ENCODE assay signal across 8 mouse cellular contexts in the genomic region with DNA sequence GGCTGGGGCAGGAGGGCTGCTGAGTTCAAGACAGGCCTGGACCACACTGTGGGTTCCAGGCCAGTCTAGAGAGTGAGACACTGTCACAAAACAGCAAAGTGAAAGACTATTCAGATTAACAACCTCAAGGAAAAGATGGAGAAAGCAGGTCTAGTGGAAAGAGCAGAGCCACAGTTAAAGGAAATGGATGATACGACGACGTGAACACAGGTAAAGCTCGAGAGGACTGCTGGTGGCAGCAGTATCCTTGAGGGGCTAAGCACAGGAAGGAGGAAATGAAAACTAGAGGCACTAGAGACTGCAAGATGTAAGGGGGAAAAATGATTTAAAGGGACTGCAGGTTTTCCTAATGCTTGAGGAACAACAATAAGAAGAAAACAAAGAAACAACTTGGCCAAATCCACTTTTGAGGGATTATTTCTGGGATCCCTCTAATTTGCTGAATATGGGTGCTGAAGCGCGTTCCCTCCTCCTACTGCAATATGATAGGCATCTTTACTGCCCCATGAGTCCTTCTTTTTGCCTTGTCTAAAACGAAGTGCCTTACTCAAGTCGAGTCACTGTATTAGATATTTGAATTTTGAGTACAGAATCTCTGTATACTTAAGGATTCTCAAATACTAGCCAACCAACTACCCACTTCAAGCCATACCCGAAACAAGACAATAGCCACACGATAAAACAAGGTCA. TPM values are rescaled to one million over a fixed set of nuclear protein-coding genes. Genes with fewer than 3 reads are reported as not detected.
DNase-seq lines count a peak whose midpoint lies in the region; ATAC-seq and TF ChIP-seq lines count a peak whose summit lies in the region.

No protein-coding gene starts in this region.

- WGBS in lung, adult 2 months = 9% methylated on average over 10 of the region's 10 CpGs
- WGBS in hindbrain, postnatal 0 days = 13% methylated on average over 10 of the region's 10 CpGs
- 18% methylated on average over 10 of the region's 10 CpGs for WGBS in neural tube, embryonic 12.5 days

- H3K4me2 ChIP-seq in hindbrain, postnatal 0 days (ENCODE audit: low read depth, low read length) = peak overlapping the region; percentile 73
- peak overlapping the region; percentile 70 for H3K4me2 ChIP-seq in neural tube, embryonic 12.5 days (replicated peaks)

- peak overlapping the region; percentile 80 for H3K4me3 ChIP-seq in lung, adult 2 months (replicated peaks; ENCODE audit: extremely low read depth, low read depth, low read length)
- H3K4me3 ChIP-seq in hindbrain, postnatal 0 days (ENCODE audit: low read length) = peak overlapping the region; percentile 91
- H3K4me3 ChIP-seq in neural tube, embryonic 12.5 days = peak overlapping the region; percentile 100

- ATAC-seq in hindbrain, postnatal 0 days = no peak
- no peak for ATAC-seq in neural tube, embryonic 12.5 days (ENCODE audit: low FRiP score, low read depth)

- peak overlapping the region; percentile 88 for H3K9ac ChIP-seq in hindbrain, postnatal 0 days (replicated peaks; ENCODE audit: low read length)
- peak overlapping the region; percentile 95 for H3K9ac ChIP-seq in neural tube, embryonic 12.5 days

- H3K27me3 ChIP-seq in hindbrain, postnatal 0 days (ENCODE audit: insufficient read depth, low read length) = no peaks in the 10 kb centered on the region
- H3K27me3 ChIP-seq in neural tube, embryonic 12.5 days (replicated peaks) = no peaks in the 10 kb centered on the region

- no peak for DNase-seq in lung, adult 2 months
- DNase-seq in lung, postnatal 14 days = no peak
- DNase-seq in c-Kit-positive CD71-positive TER-119-negative erythroid progenitor cells, embryonic 14.5 days (ENCODE audit: low read depth) = peak; percentile 22
- peak; percentile 18 for DNase-seq in hindbrain, postnatal 0 days (ENCODE audit: low spot score)
- DNase-seq in right cerebral cortex, postnatal 10 days (ENCODE audit: low spot score in 2 of 2) = no peak
- no peak for DNase-seq in gastrocnemius, postnatal 25 days
- no peak for DNase-seq in kidney, adult 18-20 months

- no peaks in the 10 kb centered on the region for H3K36me3 ChIP-seq in hindbrain, postnatal 0 days (ENCODE audit: insufficient read depth, low read length)
- H3K36me3 ChIP-seq in neural tube, embryonic 12.5 days = no peaks in the 10 kb centered on the region

- peaks cover 11% of the 10 kb centered on the region for H3K4me1 ChIP-seq in lung, adult 2 months (ENCODE audit: control insufficient read depth, insufficient read depth, low read length)
- peaks cover 8% of the 10 kb centered on the region; the same call in 1 of the 2 replicates for H3K4me1 ChIP-seq in hindbrain, postnatal 0 days (ENCODE audit: insufficient read depth, low read length)
- H3K4me1 ChIP-seq in neural tube, embryonic 12.5 days = peaks cover 13% of the 10 kb centered on the region

- H3K9me3 ChIP-seq in hindbrain, postnatal 0 days (ENCODE audit: low read length) = no peaks in the 10 kb centered on the region
- H3K9me3 ChIP-seq in neural tube, embryonic 12.5 days = no peaks in the 10 kb centered on the region

- peak overlapping the region; percentile 94; the same call in 1 of the 2 replicates for H3K27ac ChIP-seq in hindbrain, postnatal 0 days
- no peak overlapping the region for H3K27ac ChIP-seq in neural tube, embryonic 12.5 days

- TF ChIP-seq POLR2A in lung, adult 2 months (IDR thresholded peaks at IDR 0.05; ENCODE audit: borderline replicate concordance, extremely low read depth, low read depth, low read length) = no peak

- no peak for TF ChIP-seq CTCF in lung, adult 2 months (IDR thresholded peaks at IDR 0.05; ENCODE audit: insufficient read depth, low read length)
- no peak for TF ChIP-seq CTCF in hindbrain, postnatal 0 days (IDR thresholded peaks at IDR 0.05; ENCODE audit: low read depth)

RNA-seq across cellular contexts. Expression of a gene that starts 1.3 kb away (rescaled TPM):
- polyA plus RNA-seq in lung, adult 2 months (2012; rRNA removed) = 23.6 and 27.8 TPM in 2 replicates
- total RNA-seq in hindbrain, postnatal 0 days (2014; rRNA removed) = 48.7 and 53.3 TPM in 2 replicates
- 80.6 and 82.7 TPM in 2 replicates for polyA plus RNA-seq in hindbrain, postnatal 0 days (2015; fragmentation: Nextera tagmentation; extraction: Ambion mirVana)
- polyA plus RNA-seq in neural tube, embryonic 12.5 days (2016; fragmentation: Nextera tagmentation; extraction: Ambion mirVana) = 89.7 and 91.8 TPM in 2 replicates
- 10 to 100 TPM; 22.9 to 27.6 TPM for total RNA-seq in gastrocnemius, postnatal 25 days (2021)

RNA-seq across cellular contexts. Expression of a gene that starts 30.9 kb away (rescaled TPM):
- polyA plus RNA-seq in lung, adult 2 months (2012; rRNA removed) = 24.3 and 54.2 TPM in 2 replicates
- total RNA-seq in hindbrain, postnatal 0 days (2014; rRNA removed) = 107 and 129 TPM in 2 replicates
- 651 and 656 TPM in 2 replicates for polyA plus RNA-seq in hindbrain, postnatal 0 days (2015; fragmentation: Nextera tagmentation; extraction: Ambion mirVana)
- 377 and 387 TPM in 2 replicates for polyA plus RNA-seq in neural tube, embryonic 12.5 days (2016; fragmentation: Nextera tagmentation; extraction: Ambion mirVana)
- 100 to 1,000 TPM; 261 to 271 TPM for total RNA-seq in gastrocnemius, postnatal 25 days (2021)

RNA-seq across cellular contexts. Expression of a gene that starts 38.8 kb away (rescaled TPM):
- 0.29 and 0.66 TPM in 2 replicates for polyA plus RNA-seq in lung, adult 2 months (2012; rRNA removed)
- total RNA-seq in hindbrain, postnatal 0 days (2014; rRNA removed) = 1.8 and 7.0 TPM in 2 replicates
- 1.5 and 1.8 TPM in 2 replicates for polyA plus RNA-seq in hindbrain, postnatal 0 days (2015; fragmentation: Nextera tagmentation; extraction: Ambion mirVana)
- 0.45 and 1.2 TPM in 2 replicates for polyA plus RNA-seq in neural tube, embryonic 12.5 days (2016; fragmentation: Nextera tagmentation; extraction: Ambion mirVana)
- total RNA-seq in gastrocnemius, postnatal 25 days (2021) = under 1 TPM in 1 of 2 experiments, not detected in 1; 0.24 TPM

Comparison
In these comparisons a context has a peak if more than half of its experiments do, and no peak if none do; other contexts are left out.
1. DNase-seq: peak in c-Kit-positive CD71-positive TER-119-negative erythroid progenitor cells, embryonic 14.5 days (single experiment) and hindbrain, postnatal 0 days (single experiment); none in lung, adult 2 months (single experiment), lung, postnatal 14 days (single experiment), right cerebral cortex, postnatal 10 days (0 of 2), gastrocnemius, postnatal 25 days (single experiment) and kidney, adult 18-20 months (single experiment).
2. Peak in every context shown above with its lines, with median percentiles within 50 percentile points of each other: H3K4me3 ChIP-seq.